Mouse (Mus musculus): ENCODE data around the gene Mpo. TPM values are rescaled to one million over a fixed set of nuclear protein-coding genes. Genes with fewer than 3 reads are reported as not detected.

The Mpo gene
- 0.12 and 0.21 TPM in 2 replicates for polyA plus RNA-seq (2015; fragmentation: Nextera tagmentation; extraction: Ambion mirVana)

DNA sequence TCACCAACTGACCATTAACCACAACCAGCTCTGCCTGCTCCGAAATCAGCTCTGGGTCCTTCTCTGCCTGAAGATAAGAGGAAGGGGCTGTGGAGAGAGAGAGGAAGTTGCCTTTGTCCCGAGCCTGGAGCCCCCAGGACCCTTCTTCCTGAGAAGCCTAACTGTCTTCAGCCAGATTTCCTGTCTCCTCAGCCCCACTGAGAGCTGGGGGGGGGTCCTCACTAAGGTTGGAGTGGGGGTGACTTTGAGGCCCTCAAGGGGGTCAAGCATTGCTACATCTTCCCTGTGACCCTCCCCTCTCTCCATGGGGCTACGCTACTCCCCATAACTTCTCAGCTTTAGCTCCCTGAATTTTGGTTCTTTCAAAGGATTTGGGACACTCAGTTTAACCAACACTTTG lies at the start of gene Mpo:
TSS of gene Mpo (plus strand) at position 122 of the 400 bp plus-strand sequence.

DNA sequence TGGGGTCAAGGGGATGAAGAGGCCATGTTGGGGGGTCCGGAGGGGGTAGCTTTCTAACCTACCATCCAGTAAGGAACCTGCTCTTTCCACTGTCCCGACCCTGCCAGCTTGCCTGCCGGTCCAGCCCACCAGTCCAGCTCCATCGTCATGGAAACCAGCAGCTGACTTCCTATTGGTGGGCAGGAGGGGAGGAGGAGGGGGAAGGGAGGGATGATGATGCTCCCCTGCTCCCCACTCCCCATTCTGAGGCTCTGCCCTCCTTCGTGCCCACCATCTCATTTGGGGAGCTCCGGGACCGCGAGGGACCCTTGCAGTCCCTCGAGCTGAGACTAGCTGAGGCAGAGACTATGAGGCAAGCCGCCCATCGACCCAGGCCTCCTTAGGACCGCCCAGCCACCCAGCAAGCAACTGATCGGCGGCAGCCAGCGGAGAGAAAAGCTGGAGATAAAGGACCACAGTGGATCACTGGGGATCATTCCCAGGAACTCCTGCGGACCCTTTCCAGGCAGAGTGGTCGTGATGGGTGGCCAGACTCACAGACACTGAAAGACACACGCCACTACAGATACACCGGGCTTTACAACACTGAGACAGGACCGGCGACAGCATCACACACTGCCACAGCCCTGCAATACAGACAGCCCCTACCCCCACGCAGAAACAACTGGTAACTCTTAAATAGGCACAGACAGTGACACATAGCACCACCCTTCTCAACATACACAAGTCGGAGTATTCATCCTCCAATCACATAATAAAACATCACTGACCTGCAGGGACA lies 32.9 kb upstream of the Mpo start, which contains the start of gene Tspoap1:
TSS of gene Tspoap1 (plus strand) at position 241 of the 781 bp plus-strand sequence.

DNA sequence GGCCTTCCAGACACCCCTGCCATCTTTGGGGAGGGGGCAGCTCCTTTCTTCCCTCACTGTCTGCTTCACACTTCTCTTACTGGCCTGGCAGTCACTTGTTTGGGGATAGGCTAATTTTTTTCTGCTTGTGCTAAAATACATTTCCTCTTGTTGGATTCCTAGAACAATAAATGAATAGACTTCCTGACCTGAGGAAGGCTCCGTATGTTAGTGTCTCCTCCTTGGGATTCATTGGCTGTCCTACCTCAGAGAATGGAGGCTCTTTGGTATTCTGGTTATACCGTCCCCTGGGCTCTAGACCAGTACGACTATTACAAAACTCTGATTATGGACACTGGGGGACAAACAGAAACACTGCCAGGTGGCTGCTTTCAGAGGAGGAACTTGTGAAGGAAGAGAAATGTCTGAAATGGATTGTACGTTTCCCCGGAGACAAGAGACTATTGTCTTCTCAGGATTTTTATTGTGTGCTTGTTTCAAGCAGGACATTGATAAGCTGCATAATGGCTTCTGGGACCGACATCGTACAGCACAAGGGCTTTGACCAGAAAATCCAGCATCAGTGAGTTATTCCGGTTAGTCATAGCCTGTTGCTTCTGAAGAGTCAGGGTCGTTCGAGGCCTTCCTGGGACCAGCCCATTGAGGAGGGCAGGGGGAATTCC lies 35.0 kb downstream of the Mpo start, which contains the start of gene Lpo:
TSS of gene Lpo (minus strand) at position 51 of the 662 bp plus-strand sequence.

DNA sequence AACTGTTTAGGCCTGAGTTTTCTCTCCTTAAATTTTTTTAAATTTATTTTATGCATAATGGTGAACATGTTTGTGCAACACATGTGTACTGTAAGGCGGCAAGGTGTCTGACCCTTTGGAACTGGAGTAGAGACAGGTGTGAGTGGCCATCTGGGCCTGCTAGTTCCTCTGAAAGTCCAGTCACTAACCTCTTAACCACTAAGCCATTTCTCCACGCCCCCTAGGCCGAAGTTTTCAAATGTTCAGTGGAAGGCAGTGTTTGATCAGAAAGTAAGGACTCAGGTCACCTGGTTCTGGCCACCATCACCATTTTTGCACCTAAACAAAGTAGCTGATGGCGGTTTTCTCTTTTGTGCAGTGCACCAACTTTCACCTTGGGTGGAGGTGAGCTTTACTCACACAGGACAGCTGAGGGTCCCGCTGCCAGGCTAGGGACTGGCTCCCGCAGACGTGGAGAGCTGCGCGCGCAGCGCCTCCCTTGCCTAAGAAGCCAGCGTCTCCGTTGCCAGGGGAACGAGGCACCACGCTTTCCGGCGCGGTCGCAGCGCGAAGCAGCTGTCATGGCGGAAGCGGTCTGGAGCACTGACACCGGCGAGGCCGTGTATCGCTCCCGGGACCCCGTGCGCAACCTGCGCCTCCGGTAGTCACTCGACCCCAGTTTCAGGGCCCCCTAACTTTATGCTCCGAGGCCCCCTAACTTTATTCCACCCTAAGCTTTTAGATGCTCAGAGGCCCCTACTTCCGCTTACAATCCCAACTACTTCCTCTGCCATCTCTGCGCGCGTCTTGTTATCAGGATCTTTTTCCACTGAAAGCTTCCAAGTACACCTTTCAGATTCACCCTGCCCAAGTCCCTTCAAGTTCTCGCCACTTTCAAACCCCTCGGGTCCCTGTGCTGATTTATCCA lies 59.6 kb downstream of the Mpo start, which contains the start of gene Mks1:
TSS of gene Mks1 (plus strand) at position 526 of the 907 bp plus-strand sequence.

MicroRNAs encoded within 50 kb of the gene (microRNA counts, 519-probe panel; counts per million panel counts)
- microRNA mmu-miR-142-3p, result 2,709 counts per million, percentile 70 among the panel's probes with 10 or more counts
- 970 counts per million, percentile 59 among the panel's probes with 10 or more counts for microRNA mmu-miR-142-5p

Small RNAs within 50 kb of the gene (microRNA-seq; reads per million reads assigned to microRNA genes)
- gene Mir142 (0 reads per million in 2 experiments), gene Mir142b (0 reads per million in 2 experiments)

Other genes with a start within 250 kb of the Mpo start
- not detected in 2 replicates for gene Gm11492, start 226.9 kb upstream of the Mpo start, polyA plus RNA-seq (2015; fragmentation: Nextera tagmentation; extraction: Ambion mirVana)
- gene Sept4, start 224.7 kb upstream of the Mpo start, polyA plus RNA-seq (2015; fragmentation: Nextera tagmentation; extraction: Ambion mirVana), result 98.0 and 104 TPM in 2 replicates
- 4.2 and 5.5 TPM in 2 replicates for gene Mtmr4, start 201.4 kb upstream of the Mpo start, polyA plus RNA-seq (2015; fragmentation: Nextera tagmentation; extraction: Ambion mirVana)
- 0.06 TPM in 1 of 2 replicates, not detected in the other for gene Hsf5, start 176.4 kb upstream of the Mpo start, polyA plus RNA-seq (2015; fragmentation: Nextera tagmentation; extraction: Ambion mirVana)
- gene Rnf43, start 130.9 kb upstream of the Mpo start, polyA plus RNA-seq (2015; fragmentation: Nextera tagmentation; extraction: Ambion mirVana), result 0.22 and 0.78 TPM in 2 replicates
- gene Supt4a, start 56.0 kb upstream of the Mpo start, polyA plus RNA-seq (2015; fragmentation: Nextera tagmentation; extraction: Ambion mirVana), result 95.1 and 107 TPM in 2 replicates
- gene Tspoap1, start 33.0 kb upstream of the Mpo start, polyA plus RNA-seq (2015; fragmentation: Nextera tagmentation; extraction: Ambion mirVana), result 0.19 TPM in 2 replicates
- gene Lpo, start 34.7 kb downstream of the Mpo start, polyA plus RNA-seq (2015; fragmentation: Nextera tagmentation; extraction: Ambion mirVana), result 0.05 TPM in 1 of 2 replicates, not detected in the other
- 4.5 and 4.7 TPM in 2 replicates for gene Mks1, start 59.6 kb downstream of the Mpo start, polyA plus RNA-seq (2015; fragmentation: Nextera tagmentation; extraction: Ambion mirVana)
- 0.33 and 0.65 TPM in 2 replicates for gene Epx, start 82.0 kb downstream of the Mpo start, polyA plus RNA-seq (2015; fragmentation: Nextera tagmentation; extraction: Ambion mirVana)
- not detected in 2 replicates for gene Olfr462, start 98.7 kb downstream of the Mpo start, polyA plus RNA-seq (2015; fragmentation: Nextera tagmentation; extraction: Ambion mirVana)
- not detected in 2 replicates for gene Olfr463, start 103.8 kb downstream of the Mpo start, polyA plus RNA-seq (2015; fragmentation: Nextera tagmentation; extraction: Ambion mirVana)
- not detected in 2 replicates for gene Olfr464, start 127.4 kb downstream of the Mpo start, polyA plus RNA-seq (2015; fragmentation: Nextera tagmentation; extraction: Ambion mirVana)
- 16.7 and 21.4 TPM in 2 replicates for gene Dynll2, start 194.0 kb downstream of the Mpo start, polyA plus RNA-seq (2015; fragmentation: Nextera tagmentation; extraction: Ambion mirVana)